Mouse (Mus musculus) liver, embryonic 13.5 days (tissue): ENCODE measurements around the gene Rhox3c. TPM values are rescaled to one million over a fixed set of nuclear protein-coding genes. Genes with fewer than 3 reads are reported as not detected.
"Not testable (repeated sequence)": the region's sequence is repeated elsewhere in the genome, so short reads cannot be mapped to it uniquely, and the experiment has no call there.

Source experiments
- ATAC-seq: fragments of 200-750 bp; cut with Nextera tagmentation; 2 replicates; pipeline ENCODE4 v1.8.0; 2017; ENCODE audit warnings: low read depth, mild to moderate bottlenecking, moderate number of reproducible peaks, moderate library complexity
- DNase-seq: peaks from one replicate; pipeline ENCODE4 v3.0.0; 2022
- H3K27ac ChIP-seq: fragments of 300-500 bp; sonication (generic); 2 replicates; pipeline ENCODE4 v1.5.1; 2015; ENCODE audit warnings: moderate library complexity, mild to moderate bottlenecking, inconsistent platforms
- H3K27me3 ChIP-seq: fragments of 300-500 bp; sonication (generic); 2 replicates; pipeline ENCODE4 v1.6.1; 2015; ENCODE audit warnings: mild to moderate bottlenecking, inconsistent platforms
- H3K36me3 ChIP-seq: fragments of 300-500 bp; sonication (generic); 2 replicates; pipeline ENCODE4 v1.6.1; 2015; ENCODE audit warnings: mild to moderate bottlenecking, inconsistent platforms
- H3K4me1 ChIP-seq: fragments of 300-500 bp; sonication (generic); replicated peaks from 2 replicates; pipeline ENCODE4 v1.6.1; 2015; ENCODE audit warnings: inconsistent platforms
- H3K4me2 ChIP-seq: fragments of 300-500 bp; sonication (generic); 2 replicates; pipeline ENCODE4 v1.6.1; 2015; ENCODE audit warnings: inconsistent platforms, mild to moderate bottlenecking, moderate library complexity
- H3K4me3 ChIP-seq: fragments of 300-500 bp; sonication (generic); replicated peaks from 2 replicates; pipeline ENCODE4 v1.5.1; 2015; ENCODE audit warnings: mild to moderate bottlenecking, inconsistent platforms
- H3K9ac ChIP-seq: fragments of 300-500 bp; sonication (generic); 2 replicates; pipeline ENCODE4 v1.6.1; 2015; ENCODE audit warnings: mild to moderate bottlenecking, inconsistent platforms
- H3K9me3 ChIP-seq: fragments of 300-500 bp; sonication (generic); replicated peaks from 2 replicates; pipeline ENCODE4 v1.6.1; 2016; ENCODE audit warnings: inconsistent platforms
- WGBS: fragments of 180-500 bp; shearing (Covaris S2); methylation state at CpG from one replicate; pipeline ENCODE4 v1.1.7; 2015; ENCODE audit not compliant: insufficient replicate concordance; 5-methylcytosine and 5-hydroxymethylcytosine counted together
- polyA plus RNA-seq: library from polyadenylated mRNA; unstranded; fragments of >200 nt; fragmentation: Nextera tagmentation; extraction: Ambion mirVana; gene quantifications from 2 replicates; pipeline ENCODE4 v1.2.1, GENCODE M21; 2015

Rhox3c gene
- not detected in 2 replicates for polyA plus RNA-seq

DNA sequence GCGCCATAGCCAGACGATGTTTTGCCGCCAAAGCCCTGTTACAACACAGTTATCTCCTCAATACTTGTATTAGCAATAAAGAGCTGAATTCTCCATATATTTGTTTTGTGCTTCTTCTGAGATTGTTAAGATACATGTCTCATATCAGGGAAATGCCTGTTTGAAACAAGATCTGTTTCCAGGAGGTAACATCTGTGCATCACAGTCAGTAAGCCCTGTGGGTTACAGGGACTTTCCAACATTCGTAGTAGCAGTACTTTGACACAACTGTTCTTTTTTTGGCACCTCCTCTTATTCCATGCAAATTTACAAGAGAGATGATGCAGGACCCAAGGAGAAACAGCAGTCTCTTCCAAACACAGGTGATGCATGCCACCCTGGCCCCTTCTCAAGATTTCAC lies at the start of gene Rhox3c:
TSS of gene Rhox3c (plus strand) at position 301 of the 400 bp plus-strand sequence.
- not testable (repeated sequence) for H3K27ac ChIP-seq, H3K9ac ChIP-seq, H3K36me3 ChIP-seq, H3K4me1 ChIP-seq, H3K27me3 ChIP-seq, DNase-seq, ATAC-seq, H3K4me3 ChIP-seq, H3K9me3 ChIP-seq, H3K4me2 ChIP-seq
- 70% methylated on average over 3 of the region's 4 CpGs for WGBS

DNA sequence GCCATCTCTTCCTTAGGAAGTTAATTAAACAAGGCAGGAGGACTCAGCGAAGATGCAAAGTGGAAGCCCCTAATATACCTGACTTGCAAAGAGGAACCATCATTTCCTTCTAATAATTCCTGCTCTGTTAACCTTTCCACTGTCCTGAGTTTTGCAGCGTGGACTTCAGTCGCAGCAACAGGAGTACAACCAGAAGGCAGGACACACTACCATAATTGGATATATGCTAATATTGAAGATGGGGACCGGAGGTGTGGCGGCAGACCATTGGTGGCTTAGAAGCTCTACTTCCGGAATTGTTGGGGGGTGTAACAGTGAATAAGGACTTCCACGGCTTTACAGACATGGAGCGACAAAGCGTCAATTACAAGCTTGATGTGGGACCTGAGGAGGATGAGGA lies 46.6 kb upstream of the Rhox3c start, which contains the start of gene Rhox2b:
TSS of gene Rhox2b (plus strand) at position 301 of the 400 bp plus-strand sequence.
- not testable (repeated sequence) for H3K9ac ChIP-seq, H3K36me3 ChIP-seq, H3K27ac ChIP-seq, H3K4me1 ChIP-seq, H3K27me3 ChIP-seq, H3K4me2 ChIP-seq, H3K4me3 ChIP-seq, H3K9me3 ChIP-seq, DNase-seq, ATAC-seq
- no CpG with 5 or more reads among the region's 9 CpGs for WGBS

DNA sequence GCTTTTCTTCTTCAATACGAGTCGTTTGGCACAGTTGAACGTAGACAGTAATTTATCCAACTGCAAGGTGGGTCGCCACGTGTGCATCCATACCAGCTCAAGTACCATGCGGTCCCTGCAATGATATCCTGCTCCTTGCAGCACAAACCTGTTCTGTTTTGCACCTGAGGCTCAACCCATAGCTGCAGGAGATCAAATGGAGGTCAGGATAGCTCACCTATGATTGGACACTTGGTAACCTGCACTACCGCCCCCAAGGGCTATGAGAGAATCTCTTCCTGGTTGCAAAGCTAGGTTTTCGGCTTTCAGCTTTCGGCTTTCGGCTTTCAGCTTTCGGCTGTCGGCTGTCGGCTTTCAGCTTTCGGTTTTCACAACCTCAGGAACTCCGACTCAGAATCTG lies 26.2 kb upstream of the Rhox3c start, which contains the start of gene Rhox4b:
TSS of gene Rhox4b (plus strand) at position 301 of the 400 bp plus-strand sequence.
- ATAC-seq, H3K27ac ChIP-seq, H3K4me2 ChIP-seq, H3K9ac ChIP-seq, H3K36me3 ChIP-seq, H3K4me3 ChIP-seq, H3K4me1 ChIP-seq, H3K9me3 ChIP-seq, DNase-seq, H3K27me3 ChIP-seq: not testable (repeated sequence)
- WGBS: 74% methylated on average over 15 of the region's 15 CpGs

DNA sequence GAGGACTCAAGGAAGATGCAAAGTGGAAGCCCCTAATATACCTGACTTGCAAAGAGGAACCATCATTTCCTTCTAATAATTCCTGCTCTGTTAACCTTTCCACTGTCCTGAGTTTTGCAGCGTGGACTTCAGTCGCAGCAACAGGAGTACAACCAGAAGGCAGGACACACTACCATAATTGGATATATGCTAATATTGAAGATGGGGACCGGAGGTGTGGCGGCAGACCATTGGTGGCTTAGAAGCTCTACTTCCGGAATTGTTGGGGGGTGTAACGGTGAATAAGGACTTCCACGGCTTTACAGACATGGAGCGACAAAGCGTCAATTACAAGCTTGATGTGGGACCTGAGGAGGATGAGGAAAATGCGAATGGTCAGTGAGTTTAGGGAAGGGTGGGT lies 5.0 kb upstream of the Rhox3c start, which contains the start of gene Rhox2c:
TSS of gene Rhox2c (plus strand) at position 301 of the 400 bp plus-strand sequence.
- H3K27me3 ChIP-seq, DNase-seq, H3K4me3 ChIP-seq, H3K36me3 ChIP-seq, H3K9me3 ChIP-seq, H3K27ac ChIP-seq, ATAC-seq, H3K4me2 ChIP-seq, H3K9ac ChIP-seq, H3K4me1 ChIP-seq: not testable (repeated sequence)
- 78% methylated on average over 7 of the region's 10 CpGs for WGBS

DNA sequence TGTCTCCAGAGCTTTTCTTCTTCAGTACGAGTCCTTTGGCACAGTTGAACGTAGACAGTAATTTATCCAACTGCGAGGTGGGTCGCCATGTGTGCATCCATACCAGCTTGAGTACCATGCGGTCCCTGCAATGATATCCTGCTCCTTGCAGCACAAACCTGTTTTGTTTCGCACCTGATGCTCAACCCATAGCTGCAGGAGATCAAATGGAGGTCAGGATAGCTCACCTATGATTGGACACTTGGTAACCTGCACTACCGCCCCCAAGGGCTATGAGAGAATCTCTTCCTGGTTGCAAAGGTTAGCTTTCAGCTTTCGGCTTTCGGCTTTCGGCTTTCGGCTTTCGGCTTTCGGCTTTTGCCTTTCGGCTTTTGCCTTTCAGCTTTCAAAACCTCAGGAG lies 21.7 kb downstream of the Rhox3c start, which contains the start of gene Rhox4c:
TSS of gene Rhox4c (plus strand) at position 301 of the 400 bp plus-strand sequence.
- not testable (repeated sequence) for H3K4me3 ChIP-seq, H3K27ac ChIP-seq, H3K4me2 ChIP-seq, DNase-seq, H3K4me1 ChIP-seq, ATAC-seq, H3K9ac ChIP-seq, H3K36me3 ChIP-seq, H3K9me3 ChIP-seq, H3K27me3 ChIP-seq
- WGBS: 77% methylated on average over 14 of the region's 14 CpGs

DNA sequence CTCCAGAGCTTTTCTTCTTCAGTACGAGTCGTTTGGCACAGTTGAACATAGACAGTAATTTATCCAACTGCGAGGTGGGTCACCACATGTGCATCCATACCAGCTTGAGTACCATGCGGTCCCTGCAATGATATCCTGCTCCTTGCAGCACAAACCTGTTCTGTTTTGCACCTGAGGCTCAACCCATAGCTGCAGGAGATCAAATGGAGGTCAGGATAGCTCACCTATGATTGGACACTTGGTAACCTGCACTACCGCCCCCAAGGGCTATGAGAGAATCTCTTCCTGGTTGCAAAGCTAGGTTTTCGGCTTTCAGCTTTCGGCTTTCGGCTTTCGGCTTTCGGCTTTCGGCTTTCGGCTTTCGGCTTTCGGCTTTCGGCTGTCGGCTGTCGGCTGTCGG lies 55.7 kb downstream of the Rhox3c start, which contains the start of gene Rhox4d:
TSS of gene Rhox4d (plus strand) at position 301 of the 400 bp plus-strand sequence.
- WGBS: 84% methylated on average over 17 of the region's 18 CpGs
- H3K4me3 ChIP-seq, H3K4me2 ChIP-seq, H3K9ac ChIP-seq, H3K27me3 ChIP-seq, H3K27ac ChIP-seq, DNase-seq, ATAC-seq, H3K4me1 ChIP-seq, H3K36me3 ChIP-seq, H3K9me3 ChIP-seq: not testable (repeated sequence)

Other genes with a start within 250 kb of the Rhox3c start
- gene Gm9, start 247.5 kb upstream of the Rhox3c start, polyA plus RNA-seq: not detected in 2 replicates
- not detected in 2 replicates for gene Rhox1, start 236.3 kb upstream of the Rhox3c start, polyA plus RNA-seq
- not detected in 2 replicates for gene Rhox2a, start 213.6 kb upstream of the Rhox3c start, polyA plus RNA-seq
- not detected in 2 replicates for gene Rhox3a, start 208.7 kb upstream of the Rhox3c start, polyA plus RNA-seq
- not detected in 2 replicates for gene Rhox4a, start 193.2 kb upstream of the Rhox3c start, polyA plus RNA-seq
- gene Rhox3a2, start 78.6 kb upstream of the Rhox3c start, polyA plus RNA-seq: not detected in 2 replicates
- not detected in 2 replicates for gene Rhox4a2, start 67.7 kb upstream of the Rhox3c start, polyA plus RNA-seq
- gene Rhox2b, start 46.5 kb upstream of the Rhox3c start, polyA plus RNA-seq: not detected in 2 replicates
- gene Rhox4b, start 26.1 kb upstream of the Rhox3c start, polyA plus RNA-seq: not detected in 2 replicates
- not detected in 2 replicates for gene Rhox2c, start 4.9 kb upstream of the Rhox3c start, polyA plus RNA-seq
- gene Rhox4c, start 21.8 kb downstream of the Rhox3c start, polyA plus RNA-seq: not detected in 2 replicates
- gene Rhox2d, start 34.8 kb downstream of the Rhox3c start, polyA plus RNA-seq: not detected in 2 replicates
- gene Rhox4d, start 55.8 kb downstream of the Rhox3c start, polyA plus RNA-seq: not detected in 2 replicates
- not detected in 2 replicates for gene Rhox2e, start 71.9 kb downstream of the Rhox3c start, polyA plus RNA-seq
- not detected in 2 replicates for gene Rhox3e, start 83.4 kb downstream of the Rhox3c start, polyA plus RNA-seq
- gene Rhox4e, start 98.8 kb downstream of the Rhox3c start, polyA plus RNA-seq: not detected in 2 replicates
- not detected in 2 replicates for gene Rhox2f, start 112.8 kb downstream of the Rhox3c start, polyA plus RNA-seq
- gene Rhox3f, start 122.4 kb downstream of the Rhox3c start, polyA plus RNA-seq: not detected in 2 replicates
- not detected in 2 replicates for gene Rhox4f, start 149.1 kb downstream of the Rhox3c start, polyA plus RNA-seq
- not detected in 2 replicates for gene Rhox3g, start 170.0 kb downstream of the Rhox3c start, polyA plus RNA-seq
- not detected in 2 replicates for gene Rhox2g, start 184.9 kb downstream of the Rhox3c start, polyA plus RNA-seq
- not detected in 2 replicates for gene Rhox4g, start 192.7 kb downstream of the Rhox3c start, polyA plus RNA-seq
- gene Rhox3h, start 210.2 kb downstream of the Rhox3c start, polyA plus RNA-seq: not detected in 2 replicates
- gene Rhox2h, start 214.7 kb downstream of the Rhox3c start, polyA plus RNA-seq: not detected in 2 replicates